Mouse (Mus musculus) bone marrow macrophage, adult 2 months (primary cell): ENCODE data around the gene Pjvk.

Experiments
- CTCF ChIP-seq: IDR thresholded peaks from 2 replicates; pipeline ENCODE4 v1.5.1; 2012; ENCODE audit warnings: low read depth, mild to moderate bottlenecking, low read length, moderate library complexity
- POLR2A ChIP-seq: IDR thresholded peaks from 2 replicates; pipeline ENCODE4 v1.6.1; 2012; ENCODE audit warnings: mild to moderate bottlenecking, low read depth, low read length, borderline replicate concordance

DNA sequence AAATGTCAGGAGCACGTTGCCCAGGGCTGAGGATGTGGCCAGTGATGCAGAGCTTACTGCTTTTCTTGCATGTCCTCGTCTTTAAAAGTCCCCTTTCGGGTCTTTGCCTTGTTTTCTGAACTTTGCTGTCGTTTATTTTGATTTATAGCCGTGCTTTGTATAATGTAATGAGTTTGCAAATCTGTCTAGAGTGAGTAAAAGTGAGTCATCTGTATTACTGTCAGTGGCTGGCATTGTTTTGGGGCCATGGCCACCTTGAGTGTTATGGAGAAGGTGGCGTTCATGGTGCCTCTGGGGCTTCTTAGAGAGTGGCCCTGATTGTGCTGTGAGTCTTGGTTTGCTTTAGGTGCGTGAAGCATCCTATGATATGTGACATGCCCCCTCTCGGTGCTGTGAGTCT lies 34.0 kb downstream of the Pjvk start:
- TF ChIP-seq CTCF, result no peak
- no peak for TF ChIP-seq POLR2A
